Mouse (Mus musculus): Measurements from ENCODE around the gene Uhrf1bp1. TPM values are rescaled to one million over a fixed set of nuclear protein-coding genes. Genes with fewer than 3 reads are reported as not detected.

Uhrf1bp1 gene
- total RNA-seq, 2 experiments from 2014 or later: 6.9 to 19.4 TPM

DNA sequence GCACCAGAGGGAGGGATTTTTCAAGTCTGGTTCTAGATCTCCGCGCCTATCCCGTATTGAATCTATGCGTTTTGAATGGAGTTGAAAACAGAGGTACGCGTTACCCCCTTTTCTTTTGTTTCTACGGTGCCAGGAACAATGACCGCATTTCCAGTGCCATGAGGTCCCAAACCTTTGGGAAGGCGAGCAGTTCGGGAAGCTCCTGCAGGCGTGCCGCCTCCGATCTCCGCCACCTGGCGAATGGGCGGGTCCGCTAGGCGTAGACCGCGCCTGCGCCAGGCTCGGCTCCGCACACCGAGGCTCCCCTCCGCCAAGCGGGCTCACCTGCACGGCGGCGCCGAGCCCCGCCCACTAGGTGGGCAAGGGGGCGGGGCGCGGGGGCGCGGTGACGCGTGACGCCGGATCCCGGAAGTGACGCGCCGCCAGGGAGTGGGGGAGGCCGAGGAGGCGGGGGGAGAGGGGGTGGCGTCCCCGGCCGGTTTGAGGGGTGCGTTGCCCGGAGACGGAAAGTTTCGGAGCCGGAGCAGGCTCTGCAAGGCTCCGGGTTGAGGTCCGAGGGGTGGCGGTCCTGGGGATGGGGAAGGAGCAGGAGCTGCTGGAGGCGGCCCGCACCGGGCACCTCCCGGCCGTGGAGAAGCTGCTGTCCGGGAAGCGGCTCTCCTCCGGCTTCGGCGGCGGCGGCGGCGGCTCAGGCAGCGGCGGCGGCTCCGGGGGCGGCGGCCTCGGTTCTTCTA lies 52.8 kb downstream of the Uhrf1bp1 start, which contains the start of gene Anks1:
Gene Anks1 (plus strand): TSS at position 419 of the 734 bp plus-strand sequence.
- ATAC-seq (replicated peaks; ENCODE audit: poor library complexity, severe bottlenecking): peak; percentile 61

- ATAC-seq (replicated peaks; ENCODE audit: poor library complexity, severe bottlenecking): peak; percentile 18; the same call in 1 of the 2 replicates
Observed at GRCm38 (mm10) chr17:27909622-27910500, 53.6 kb downstream of the Uhrf1bp1 start, which contains the start of gene Taf11. Gene Taf11 (minus strand): TSS chr17:27909844.

DNA sequence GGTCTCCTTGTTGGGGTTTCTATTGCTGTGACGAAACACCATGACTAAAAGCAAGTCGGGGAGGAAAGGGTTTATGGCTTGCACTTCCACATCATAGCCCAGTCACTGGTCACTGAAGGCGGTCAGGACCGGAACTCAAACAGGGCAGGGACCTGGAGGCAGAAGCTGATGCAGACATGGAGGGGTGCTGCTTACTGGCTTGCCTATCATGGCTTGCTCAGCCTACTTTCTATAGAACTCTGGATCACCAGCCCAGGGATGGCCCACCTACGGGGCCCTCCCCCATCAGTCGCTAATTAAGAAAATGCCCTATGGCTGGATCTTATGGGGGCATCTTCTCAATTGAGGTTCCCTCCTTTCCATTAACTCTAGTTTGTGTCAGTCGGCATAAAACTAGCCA lies 55.1 kb downstream of the Uhrf1bp1 start:
- ATAC-seq (replicated peaks; ENCODE audit: poor library complexity, severe bottlenecking): no peak

- ATAC-seq (replicated peaks; ENCODE audit: poor library complexity, severe bottlenecking): no peak
Observed at GRCm38 (mm10) chr17:27914742-27915141, 58.5 kb downstream of the Uhrf1bp1 start.

DNA sequence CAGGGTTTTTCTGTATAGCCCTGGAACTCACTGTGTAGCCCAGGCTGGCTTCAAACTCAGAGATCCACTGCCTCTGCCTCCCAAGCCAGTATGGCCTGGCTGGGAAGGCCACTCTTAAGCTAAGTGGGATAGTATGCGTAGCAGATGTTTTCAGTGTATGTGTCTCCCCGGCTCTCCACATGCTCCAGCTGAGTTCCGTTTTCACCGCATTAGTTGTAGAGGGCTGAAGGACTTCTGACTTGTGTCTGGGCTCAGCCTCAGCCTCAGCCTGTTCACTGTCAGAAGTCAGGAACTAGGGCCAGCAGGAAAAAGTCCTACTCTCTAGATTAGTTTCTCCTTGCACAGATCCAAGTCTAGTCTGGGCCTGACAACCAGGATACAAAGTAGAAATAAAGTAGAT lies 60.1 kb downstream of the Uhrf1bp1 start:
- ATAC-seq (replicated peaks; ENCODE audit: poor library complexity, severe bottlenecking): no peak

DNA sequence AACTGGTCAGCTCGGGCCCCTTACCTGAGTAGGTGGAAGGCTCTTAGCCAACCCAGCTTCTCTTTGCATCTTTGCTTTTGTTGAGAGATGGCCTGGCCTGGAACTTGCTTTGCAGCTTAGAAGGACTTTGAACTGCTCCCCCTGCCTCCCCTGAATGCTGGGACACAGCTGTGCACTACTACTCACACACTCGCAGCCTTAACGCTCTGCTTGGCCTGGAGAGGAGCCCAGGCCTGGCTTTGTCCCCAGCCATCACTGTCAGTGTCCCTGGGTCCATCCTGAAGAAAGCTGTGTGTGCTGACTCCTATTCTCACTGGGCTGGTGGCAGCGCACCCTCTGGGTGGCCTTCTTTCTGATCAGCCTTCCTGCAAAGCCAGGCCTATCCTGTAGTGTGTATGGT lies 64.4 kb downstream of the Uhrf1bp1 start:
- ATAC-seq (replicated peaks; ENCODE audit: poor library complexity, severe bottlenecking): no peak

- ATAC-seq (replicated peaks; ENCODE audit: poor library complexity, severe bottlenecking): no peak
Observed at GRCm38 (mm10) chr17:27922174-27922712, 66.0 kb downstream of the Uhrf1bp1 start.

DNA sequence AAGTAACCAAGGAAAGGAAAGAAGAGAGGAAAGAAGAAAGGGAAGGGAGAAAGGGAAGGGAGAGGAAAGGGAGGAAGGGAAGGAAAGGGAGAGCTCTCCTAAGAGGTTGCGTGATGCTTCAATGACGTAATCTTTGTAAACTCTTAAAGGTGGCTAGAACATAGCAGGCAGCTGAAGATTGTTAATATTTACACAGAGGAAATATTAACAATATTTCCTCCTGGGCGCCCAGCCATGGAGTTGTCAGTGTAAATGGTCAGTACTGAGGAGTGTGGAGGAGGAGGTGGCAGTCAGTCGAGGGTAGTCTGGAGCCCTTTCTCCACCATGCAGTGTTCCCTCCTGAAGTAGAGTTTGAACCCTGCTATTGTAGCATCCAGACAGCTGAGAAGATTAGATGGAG lies 68.8 kb downstream of the Uhrf1bp1 start:
- no peak for ATAC-seq (replicated peaks; ENCODE audit: poor library complexity, severe bottlenecking)

- ATAC-seq (replicated peaks; ENCODE audit: poor library complexity, severe bottlenecking): peak; percentile 98
Observed at GRCm38 (mm10) chr17:27925504-27925903, 69.3 kb downstream of the Uhrf1bp1 start.

DNA sequence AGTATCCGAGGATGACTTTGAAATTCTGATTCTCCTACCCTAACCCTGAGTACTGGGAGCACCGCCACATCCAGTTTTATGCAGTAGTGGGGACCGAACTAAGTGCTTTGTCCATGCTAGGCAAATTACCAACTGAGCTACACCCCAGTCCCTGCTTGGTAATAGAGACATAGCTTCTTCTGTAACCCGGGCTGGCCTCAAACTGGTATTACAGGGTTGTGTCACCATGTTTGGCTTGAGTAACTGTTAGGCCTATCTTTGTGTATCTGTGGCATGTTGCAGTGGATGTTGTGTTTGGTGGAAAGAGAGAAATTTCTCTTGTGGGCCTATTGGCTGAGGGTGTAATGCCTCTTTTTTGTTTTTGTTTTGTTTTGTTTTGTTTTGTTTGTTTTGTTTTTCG lies 74.0 kb downstream of the Uhrf1bp1 start:
- no peak for ATAC-seq (replicated peaks; ENCODE audit: poor library complexity, severe bottlenecking)

GRCm38 (mm10) chr17:27931826-27932225 lies 75.6 kb downstream of the Uhrf1bp1 start:
- ATAC-seq (replicated peaks; ENCODE audit: poor library complexity, severe bottlenecking): peak; percentile 29; the same call in 1 of the 2 replicates

GRCm38 (mm10) chr17:27934136-27934910 lies 78.1 kb downstream of the Uhrf1bp1 start:
- no peak for ATAC-seq (replicated peaks; ENCODE audit: poor library complexity, severe bottlenecking)

DNA sequence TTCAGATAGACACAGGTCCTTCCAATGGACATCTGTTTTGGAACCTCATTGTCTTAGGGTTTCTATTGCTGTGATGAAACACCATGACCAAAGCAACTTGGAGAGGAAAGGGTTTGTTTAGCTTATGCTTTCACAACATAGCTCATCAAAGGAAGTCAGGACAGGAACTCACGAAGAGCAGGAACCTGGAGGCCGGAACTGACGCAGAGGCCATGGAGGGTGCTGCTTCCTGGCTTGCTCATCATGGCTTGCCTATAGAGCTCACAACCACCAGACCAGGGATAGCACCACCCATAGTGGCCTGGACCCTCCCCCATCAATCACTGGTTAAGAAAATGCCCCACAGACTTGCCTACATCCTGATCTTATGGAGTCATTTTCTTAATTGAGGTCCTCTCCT lies 78.8 kb downstream of the Uhrf1bp1 start:
- ATAC-seq (replicated peaks; ENCODE audit: poor library complexity, severe bottlenecking): peak; percentile 86

DNA sequence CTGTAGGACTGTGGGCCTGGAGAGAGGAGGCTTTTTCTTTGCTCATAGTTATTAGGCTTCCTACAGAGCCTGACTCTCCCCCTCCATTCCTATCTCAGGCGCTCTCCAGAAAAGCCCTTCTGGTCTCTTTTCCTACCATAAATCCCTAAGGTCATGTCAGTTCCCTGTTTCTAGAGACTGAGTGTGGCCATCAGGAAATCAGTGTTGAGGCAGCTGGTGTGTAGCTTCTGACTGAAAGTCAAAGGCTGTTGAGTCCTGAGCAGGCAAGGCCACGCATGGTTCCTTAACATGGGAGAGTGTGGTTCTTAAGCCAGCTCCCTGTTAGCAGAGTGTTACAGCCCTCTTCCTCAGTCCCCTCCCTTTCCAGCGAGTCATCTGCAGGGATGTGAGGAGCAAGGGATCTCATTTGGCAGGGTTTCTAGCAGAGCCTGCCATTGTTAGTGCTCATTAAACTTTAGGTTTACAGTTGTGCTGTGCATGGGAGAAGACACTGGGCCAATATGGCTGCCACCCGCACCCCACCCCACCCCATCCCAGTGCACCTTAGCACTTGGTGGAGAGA lies 80.9 kb downstream of the Uhrf1bp1 start:
- ATAC-seq (replicated peaks; ENCODE audit: poor library complexity, severe bottlenecking): no peak

DNA sequence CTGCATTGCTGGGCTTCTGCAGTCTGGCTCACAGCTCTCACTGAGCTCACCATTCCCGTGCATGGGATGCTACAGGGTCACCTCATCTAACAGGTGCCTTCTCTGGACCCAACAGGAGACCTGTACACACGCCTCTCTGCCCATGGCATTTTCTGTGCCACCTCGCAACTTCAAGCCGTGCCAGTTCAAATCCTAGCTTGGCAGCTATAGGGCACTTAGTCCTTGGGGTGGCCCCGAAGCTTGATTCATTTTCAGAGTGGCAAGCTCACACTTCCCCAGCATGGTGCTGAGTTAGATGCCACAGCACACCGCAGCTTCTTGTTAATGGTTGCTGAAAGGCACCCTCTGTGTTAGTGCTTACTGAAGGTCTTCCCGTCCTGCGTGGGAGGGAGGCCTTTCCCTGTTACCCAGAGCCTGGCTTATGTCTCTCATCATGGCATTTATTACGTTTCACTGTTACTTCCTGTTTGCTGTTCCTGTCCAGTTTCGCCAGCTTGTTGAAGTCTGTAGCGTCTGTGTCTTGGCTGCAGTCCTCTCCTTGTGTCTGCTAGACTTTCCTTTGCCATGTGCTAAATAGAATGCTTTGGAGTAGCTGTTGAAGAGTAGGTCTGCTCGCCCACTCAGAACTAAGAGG lies 82.0 kb downstream of the Uhrf1bp1 start:
- peak; percentile 51 for ATAC-seq (replicated peaks; ENCODE audit: poor library complexity, severe bottlenecking)

GRCm38 (mm10) chr17:27939028-27939427 lies 82.8 kb downstream of the Uhrf1bp1 start:
- ATAC-seq (replicated peaks; ENCODE audit: poor library complexity, severe bottlenecking): no peak

- ATAC-seq (replicated peaks; ENCODE audit: poor library complexity, severe bottlenecking): no peak
Observed at GRCm38 (mm10) chr17:27940352-27940751, 84.1 kb downstream of the Uhrf1bp1 start.

GRCm38 (mm10) chr17:27941178-27941577 lies 84.9 kb downstream of the Uhrf1bp1 start:
- no peak for ATAC-seq (replicated peaks; ENCODE audit: poor library complexity, severe bottlenecking)

GRCm38 (mm10) chr17:27941698-27942097 lies 85.5 kb downstream of the Uhrf1bp1 start:
- no peak for ATAC-seq (replicated peaks; ENCODE audit: poor library complexity, severe bottlenecking)
